Mouse (Mus musculus): ENCODE data around the gene Speer4e.
"Not testable (repeated sequence)": the region's sequence is repeated elsewhere in the genome, so short reads cannot be mapped to it uniquely, and the experiment has no call there.

GRCm38 (mm10) chr5:14978835-14979234, 40.6 kb upstream of the Speer4e start, which contains the start of gene Gm10354:
- not testable (repeated sequence) for TF ChIP-seq CTCF, POLR2A (IDR thresholded peaks at IDR 0.05; ENCODE audit: insufficient read depth, low read depth, low read length)
